Mouse (Mus musculus): Measurements from ENCODE around the gene Klrb1c. TPM values are rescaled to one million over a fixed set of nuclear protein-coding genes. Genes with fewer than 3 reads are reported as not detected.
A peak's percentile ranks its signal among the peaks of the same experiment; 100 is the strongest.

The Klrb1c gene
- not detected in 2 replicates for polyA plus RNA-seq (2016; fragmentation: Nextera tagmentation; extraction: Ambion mirVana)

GRCm38 (mm10) chr6:128789115-128789514 lies at the start of gene Klrb1c:
Klrb1c (minus strand) TSS chr6:128789215.
- Histone ChIP-seq H3K9ac (replicated peaks) (no peak within 1 kb of the TSS), H3K4me3 (replicated peaks) (no peak within 1 kb of the TSS), H3K27ac (no peak within 1 kb of the TSS), H3K9me3 (no peaks in the 10 kb centered on the region), H3K27me3 (no peaks in the 10 kb centered on the region), H3K4me1 (replicated peaks) (no peaks in the 10 kb centered on the region), H3K36me3 (no peaks in the 10 kb centered on the region), H3K4me2 (no peak within 1 kb of the TSS)
- ATAC-seq (ENCODE audit: insufficient number of reproducible peaks, insufficient read depth, low FRiP score, low TSS enrichment, low read depth): no peak
- WGBS: 77% methylated on average over 2 of the region's 2 CpGs

- H3K9ac ChIP-seq (replicated peaks): peak overlapping the region; percentile 47
- H3K27ac ChIP-seq: peak overlapping the region; percentile 93
- H3K36me3 ChIP-seq: no peaks in the 10 kb centered on the region
- H3K4me1 ChIP-seq (replicated peaks): peaks cover 16% of the 10 kb centered on the region
- 3% methylated on average over 14 of the region's 14 CpGs for WGBS
- peak overlapping the region; percentile 62 for H3K4me3 ChIP-seq (replicated peaks)
- no peaks in the 10 kb centered on the region for H3K27me3 ChIP-seq
- peak overlapping the region; percentile 54 for H3K4me2 ChIP-seq
- no peaks in the 10 kb centered on the region for H3K9me3 ChIP-seq
- peak; percentile 57; the same call in 1 of the 2 replicates for ATAC-seq (ENCODE audit: insufficient number of reproducible peaks, insufficient read depth, low FRiP score, low TSS enrichment, low read depth)
These were observed 48.7 kb upstream of the Klrb1c start for GRCm38 (mm10) chr6:128837454-128838341.

GRCm38 (mm10) chr6:128836955-128837334 lies 47.9 kb upstream of the Klrb1c start:
- Histone ChIP-seq H3K27ac (peak overlapping the region; percentile 93; the same call in 1 of the 2 replicates), H3K9me3 (no peaks in the 10 kb centered on the region), H3K27me3 (no peaks in the 10 kb centered on the region), H3K4me1 (replicated peaks) (peaks cover 12% of the 10 kb centered on the region), H3K4me2 (peak overlapping the region; percentile 54; the same call in 1 of the 2 replicates), H3K9ac (replicated peaks) (no peak overlapping the region), H3K4me3 (replicated peaks) (peak overlapping the region; percentile 62), H3K36me3 (no peaks in the 10 kb centered on the region)
- 87% methylated on average over 6 of the region's 6 CpGs for WGBS
- ATAC-seq (ENCODE audit: insufficient number of reproducible peaks, insufficient read depth, low FRiP score, low TSS enrichment, low read depth): no peak

GRCm38 (mm10) chr6:128836191-128836954 lies 47.4 kb upstream of the Klrb1c start:
- 90% methylated on average over 8 of the region's 8 CpGs for WGBS
- no peaks in the 10 kb centered on the region for H3K9me3 ChIP-seq

GRCm38 (mm10) chr6:128835571-128835970 lies 46.6 kb upstream of the Klrb1c start:
- no peaks in the 10 kb centered on the region for H3K9me3 ChIP-seq
- H3K27ac ChIP-seq: no peak overlapping the region
- no peak overlapping the region for H3K4me2 ChIP-seq
- no peaks in the 10 kb centered on the region for H3K36me3 ChIP-seq
- ATAC-seq (ENCODE audit: insufficient number of reproducible peaks, insufficient read depth, low FRiP score, low TSS enrichment, low read depth): no peak
- H3K9ac ChIP-seq (replicated peaks): no peak overlapping the region
- H3K27me3 ChIP-seq: no peaks in the 10 kb centered on the region
- no peak overlapping the region for H3K4me3 ChIP-seq (replicated peaks)
- 85% methylated on average over 4 of the region's 4 CpGs for WGBS
- H3K4me1 ChIP-seq (replicated peaks): peaks cover 8% of the 10 kb centered on the region; the same call in 1 of the 2 replicates

More at GRCm38 (mm10) chr6:128836191-128836954, 47.4 kb upstream of the Klrb1c start:
- Histone ChIP-seq H3K27ac (no peak overlapping the region), H3K4me3 (replicated peaks) (no peak overlapping the region), H3K9ac (replicated peaks) (no peak overlapping the region), H3K4me1 (replicated peaks) (peaks cover 8% of the 10 kb centered on the region; the same call in 1 of the 2 replicates), H3K27me3 (no peaks in the 10 kb centered on the region), H3K4me2 (no peak overlapping the region), H3K36me3 (no peaks in the 10 kb centered on the region)
- ATAC-seq (ENCODE audit: insufficient number of reproducible peaks, insufficient read depth, low FRiP score, low TSS enrichment, low read depth): no peak

- Histone ChIP-seq H3K27me3 (no peaks in the 10 kb centered on the region), H3K27ac (no peak overlapping the region), H3K4me3 (replicated peaks) (no peak overlapping the region), H3K36me3 (no peaks in the 10 kb centered on the region), H3K4me1 (replicated peaks) (0 out of 2 replicates have a peak, but pooled peaks cover 6% of the 10 kb centered on the region), H3K9me3 (no peaks in the 10 kb centered on the region), H3K4me2 (no peak overlapping the region), H3K9ac (replicated peaks) (no peak overlapping the region)
- 84% methylated on average over 10 of the region's 10 CpGs for WGBS
- no peak for ATAC-seq (ENCODE audit: insufficient number of reproducible peaks, insufficient read depth, low FRiP score, low TSS enrichment, low read depth)
These were observed 44.0 kb upstream of the Klrb1c start for GRCm38 (mm10) chr6:128833046-128833445.

- H3K36me3 ChIP-seq: no peaks in the 10 kb centered on the region
- no peak overlapping the region for H3K9ac ChIP-seq (replicated peaks)
- no peak overlapping the region for H3K4me2 ChIP-seq
- 0 out of 2 replicates have a peak, but pooled peaks cover 3% of the 10 kb centered on the region for H3K4me1 ChIP-seq (replicated peaks)
- ATAC-seq (ENCODE audit: insufficient number of reproducible peaks, insufficient read depth, low FRiP score, low TSS enrichment, low read depth): no peak
- WGBS: 60% methylated on average over 4 of the region's 4 CpGs
- H3K27me3 ChIP-seq: no peaks in the 10 kb centered on the region
- H3K4me3 ChIP-seq (replicated peaks): no peak overlapping the region
- no peak overlapping the region for H3K27ac ChIP-seq
- H3K9me3 ChIP-seq: no peaks in the 10 kb centered on the region
These were observed 40.8 kb upstream of the Klrb1c start for GRCm38 (mm10) chr6:128829837-128830236.

GRCm38 (mm10) chr6:128826781-128827180 lies 37.8 kb upstream of the Klrb1c start:
- 0 out of 2 replicates have a peak, but pooled peaks cover 3% of the 10 kb centered on the region for H3K4me1 ChIP-seq (replicated peaks)
- 90% methylated on average over 3 of the region's 3 CpGs for WGBS

GRCm38 (mm10) chr6:128826132-128826531 lies 37.1 kb upstream of the Klrb1c start, which contains the start of the genes Gm44511 and Klrb1b:
Gm44511 (minus strand) TSS chr6:128826315.
Klrb1b (minus strand) TSS chr6:128826331.
- H3K4me1 ChIP-seq (replicated peaks): 0 out of 2 replicates have a peak, but pooled peaks cover 3% of the 10 kb centered on the region
- ATAC-seq (ENCODE audit: insufficient number of reproducible peaks, insufficient read depth, low FRiP score, low TSS enrichment, low read depth): no peak
- no peak within 1 kb of the TSS for H3K27ac ChIP-seq
- no peaks in the 10 kb centered on the region for H3K36me3 ChIP-seq
- no peaks in the 10 kb centered on the region for H3K9me3 ChIP-seq
- 91% methylated on average over 6 of the region's 6 CpGs for WGBS
- no peak within 1 kb of the TSS for H3K4me3 ChIP-seq (replicated peaks)
- H3K27me3 ChIP-seq: no peaks in the 10 kb centered on the region
- H3K4me2 ChIP-seq: no peak within 1 kb of the TSS
- no peak within 1 kb of the TSS for H3K9ac ChIP-seq (replicated peaks)

More at GRCm38 (mm10) chr6:128826781-128827180, 37.8 kb upstream of the Klrb1c start:
- no peak for ATAC-seq (ENCODE audit: insufficient number of reproducible peaks, insufficient read depth, low FRiP score, low TSS enrichment, low read depth)
- no peaks in the 10 kb centered on the region for H3K36me3 ChIP-seq
- no peak overlapping the region for H3K4me3 ChIP-seq (replicated peaks)
- no peaks in the 10 kb centered on the region for H3K27me3 ChIP-seq
- H3K4me2 ChIP-seq: no peak overlapping the region
- no peak overlapping the region for H3K9ac ChIP-seq (replicated peaks)
- H3K27ac ChIP-seq: no peak overlapping the region
- no peaks in the 10 kb centered on the region for H3K9me3 ChIP-seq

GRCm38 (mm10) chr6:128818083-128818802 lies 29.2 kb upstream of the Klrb1c start:
- Histone ChIP-seq H3K4me3 (replicated peaks) (no peak overlapping the region), H3K4me1 (replicated peaks) (no peaks in the 10 kb centered on the region), H3K4me2 (no peak overlapping the region), H3K9me3 (no peaks in the 10 kb centered on the region), H3K9ac (replicated peaks) (no peak overlapping the region), H3K27ac (no peak overlapping the region), H3K27me3 (no peaks in the 10 kb centered on the region), H3K36me3 (no peaks in the 10 kb centered on the region)
- 76% methylated on average over 4 of the region's 4 CpGs for WGBS
- no peak for ATAC-seq (ENCODE audit: insufficient number of reproducible peaks, insufficient read depth, low FRiP score, low TSS enrichment, low read depth)
